Mouse (Mus musculus) G1E (cell line): ENCODE measurements around the gene Lnx2.

Source experiments
- CTCF ChIP-seq: IDR thresholded peaks from 2 replicates; pipeline ENCODE4 v1.5.1; 2012; ENCODE audit warnings: low read depth, low read length, inconsistent platforms, mixed read lengths
- GATA1 ChIP-seq: IDR thresholded peaks from 2 replicates; pipeline ENCODE4 v1.6.1; 2012; ENCODE audit warnings: borderline replicate concordance, low read length, inconsistent platforms, mixed read lengths
- POLR2AphosphoS5 ChIP-seq: IDR thresholded peaks from 2 replicates; pipeline ENCODE4 v1.6.1; 2012; ENCODE audit warnings: low read depth, low read length, inconsistent platforms; ENCODE audit not compliant: insufficient replicate concordance
- TAL1 ChIP-seq: conservative IDR thresholded peaks from 2 replicates; pipeline ENCODE4 v1.6.1; 2012; ENCODE audit warnings: low read depth, low read length, inconsistent platforms, mixed read lengths

- no peak for TF ChIP-seq CTCF
- TF ChIP-seq GATA1, result no peak
- TF ChIP-seq POLR2AphosphoS5, result no peak
- no peak for TF ChIP-seq TAL1
These were observed 81.4 kb downstream of the Lnx2 start for GRCm38 (mm10) chr5:146994973-146995372.
